Mouse (Mus musculus) limb, embryonic 14.5 days (tissue): ENCODE results near the gene Psmd11. TPM values are rescaled to one million over a fixed set of nuclear protein-coding genes. Genes with fewer than 3 reads are reported as not detected.

Experiments
- ATAC-seq: fragments of 200-750 bp; cut with Nextera tagmentation; 2 replicates; pipeline ENCODE4 v1.8.0; 2017; ENCODE audit warnings: low read depth, moderate number of reproducible peaks, moderate TSS enrichment; ENCODE audit not compliant: low FRiP score
- DNase-seq: peaks from one replicate; pipeline ENCODE4 v3.0.0-alpha.2; 2015; ENCODE audit warnings: low spot score
- H3K27ac ChIP-seq: fragments of 300-500 bp; sonication (generic); replicated peaks from 2 replicates; pipeline ENCODE4 v1.5.1; 2014; ENCODE audit warnings: low read depth, mild to moderate bottlenecking, low read length, moderate library complexity, mixed read lengths
- H3K27me3 ChIP-seq: fragments of 300-500 bp; sonication (generic); 2 replicates; pipeline ENCODE4 v1.6.1; 2014; ENCODE audit warnings: low read length, mixed read lengths; ENCODE audit not compliant: control insufficient read depth, insufficient read depth
- H3K36me3 ChIP-seq: fragments of 300-500 bp; sonication (generic); 2 replicates; pipeline ENCODE4 v1.6.1; 2014; ENCODE audit warnings: mild to moderate bottlenecking, low read length, moderate library complexity, mixed read lengths; ENCODE audit not compliant: control insufficient read depth, insufficient read depth
- H3K4me1 ChIP-seq: fragments of 300-500 bp; sonication (generic); 2 replicates; pipeline ENCODE4 v1.6.1; 2014; ENCODE audit warnings: antibody characterized with exemption, low read length, mixed read lengths; ENCODE audit not compliant: control insufficient read depth, insufficient read depth
- H3K4me2 ChIP-seq: fragments of 300-500 bp; sonication (generic); replicated peaks from 2 replicates; pipeline ENCODE4 v1.6.1; 2014; ENCODE audit warnings: low read depth, mild to moderate bottlenecking, low read length, moderate library complexity; ENCODE audit not compliant: severe bottlenecking
- H3K4me3 ChIP-seq: fragments of 300-500 bp; sonication (generic); replicated peaks from 2 replicates; pipeline ENCODE4 v1.5.1; 2014; ENCODE audit warnings: low read length
- H3K9ac ChIP-seq: fragments of 300-500 bp; sonication (generic); 2 replicates; pipeline ENCODE4 v1.6.1; 2014; ENCODE audit warnings: mild to moderate bottlenecking, low read depth, low read length, moderate library complexity; ENCODE audit not compliant: severe bottlenecking
- H3K9me3 ChIP-seq: fragments of 300-500 bp; sonication (generic); 2 replicates; pipeline ENCODE4 v1.6.1; 2016; ENCODE audit warnings: low read length; ENCODE audit not compliant: control insufficient read depth
- POLR2A ChIP-seq: fragments of 200-500 bp; IDR thresholded peaks from 2 replicates; pipeline ENCODE4 v1.8.0; 2012; ENCODE audit warnings: inconsistent platforms, mild to moderate bottlenecking, moderate library complexity, borderline replicate concordance; ENCODE audit not compliant: insufficient read depth, insufficient read length; ENCODE audit errors: extremely low read depth
- WGBS: fragments of 180-500 bp; shearing (Covaris S2); extraction: QIAGEN DNeasy Blood & Tissue Kit; methylation state at CpG from one replicate; pipeline ENCODE4 v1.1.7; 2014; 5-methylcytosine and 5-hydroxymethylcytosine counted together
- polyA plus RNA-seq, 2 experiments: library from polyadenylated mRNA; depleted of rRNA in 1 of 2; stranded (reverse) in 1 of 2; unstranded in 1 of 2; fragments of >200 nt; fragmentation: Nextera tagmentation in 1 of 2; extraction: Ambion mirVana in 1 of 2; gene quantifications; 2 replicates each; pipeline versions ENCODE4 v1.2.1 to v1.2.3; 2012 to 2014

Gene Psmd11
- polyA plus RNA-seq, 2 experiments, result 86.9 to 261 TPM

DNA sequence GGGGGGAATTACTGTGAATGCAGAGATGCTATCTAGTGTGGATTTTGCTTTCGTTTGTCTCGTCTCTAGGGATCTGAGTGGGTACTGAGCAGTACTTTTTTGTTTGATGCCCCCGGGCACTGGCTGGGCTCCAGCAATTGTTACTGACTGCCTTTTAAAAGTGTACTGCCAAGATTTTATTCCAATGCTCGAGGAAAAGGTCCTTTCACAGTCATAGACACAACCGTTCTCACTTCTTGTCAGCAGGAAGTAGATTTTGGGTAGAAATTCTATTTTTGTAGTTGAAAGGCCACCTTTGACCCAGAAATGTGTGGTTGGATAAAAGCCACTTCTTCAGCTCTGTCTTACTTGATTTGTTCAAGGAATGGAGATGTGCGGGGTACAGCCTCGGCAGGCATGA is 85.4 kb downstream of the Psmd11 start:
- DNase-seq, result no peak
- WGBS, result 51% methylated on average over 7 of the region's 7 CpGs

GRCm38 (mm10) chr11:80515346-80515745 is 86.9 kb downstream of the Psmd11 start:
- Histone ChIP-seq H3K4me1 (peaks cover 5% of the 10 kb centered on the region), H3K9me3 (no peaks in the 10 kb centered on the region), H3K4me3 (no peak overlapping the region), H3K36me3 (no peaks in the 10 kb centered on the region), H3K4me2 (no peak overlapping the region), H3K9ac (no peak overlapping the region), H3K27me3 (no peaks in the 10 kb centered on the region), H3K27ac (no peak overlapping the region)
- DNase-seq (no peak), ATAC-seq (no peak)
- WGBS, result 17% methylated on average over 1 of the region's 1 CpGs
- TF ChIP-seq POLR2A, result no peak

More for the DNA sequence above, 85.4 kb downstream of the Psmd11 start:
- Histone ChIP-seq H3K4me2 (no peak overlapping the region), H3K36me3 (no peaks in the 10 kb centered on the region), H3K9ac (no peak overlapping the region), H3K27ac (no peak overlapping the region), H3K4me1 (peaks cover 9% of the 10 kb centered on the region), H3K4me3 (no peak overlapping the region), H3K9me3 (no peaks in the 10 kb centered on the region), H3K27me3 (no peaks in the 10 kb centered on the region)
- ATAC-seq, result no peak
- TF ChIP-seq POLR2A, result no peak

- Histone ChIP-seq H3K9me3 (no peaks in the 10 kb centered on the region), H3K36me3 (no peaks in the 10 kb centered on the region), H3K9ac (no peak overlapping the region), H3K4me1 (peaks cover 5% of the 10 kb centered on the region), H3K27me3 (no peaks in the 10 kb centered on the region), H3K27ac (no peak overlapping the region), H3K4me2 (no peak overlapping the region), H3K4me3 (no peak overlapping the region)
- DNase-seq, result no peak
- no peak for ATAC-seq
- WGBS, result 70% methylated on average over 8 of the region's 8 CpGs
- no peak for TF ChIP-seq POLR2A
Measured at GRCm38 (mm10) chr11:80515895-80516294, 87.5 kb downstream of the Psmd11 start.

- no peak for ATAC-seq
- 40% methylated on average over 9 of the region's 9 CpGs for WGBS
Measured at GRCm38 (mm10) chr11:80518421-80519367, 90.3 kb downstream of the Psmd11 start.

GRCm38 (mm10) chr11:80521148-80521547 is 92.7 kb downstream of the Psmd11 start:
- no peaks in the 10 kb centered on the region for H3K27me3 ChIP-seq
- H3K9ac ChIP-seq, result no peak overlapping the region
- H3K4me1 ChIP-seq, result peaks cover 5% of the 10 kb centered on the region
- no peaks in the 10 kb centered on the region for H3K36me3 ChIP-seq
- WGBS, result 55% methylated on average over 2 of the region's 2 CpGs
- no peak for DNase-seq
- no peaks in the 10 kb centered on the region for H3K9me3 ChIP-seq
- H3K4me3 ChIP-seq, result no peak overlapping the region
- no peak for TF ChIP-seq POLR2A
- ATAC-seq, result no peak
- H3K4me2 ChIP-seq, result no peak overlapping the region
- H3K27ac ChIP-seq, result no peak overlapping the region

More at GRCm38 (mm10) chr11:80518421-80519367, 90.3 kb downstream of the Psmd11 start:
- TF ChIP-seq POLR2A, result no peak
- Histone ChIP-seq H3K27me3 (no peaks in the 10 kb centered on the region), H3K27ac (no peak overlapping the region), H3K36me3 (no peaks in the 10 kb centered on the region), H3K9ac (no peak overlapping the region), H3K4me2 (no peak overlapping the region), H3K4me3 (no peak overlapping the region), H3K4me1 (peaks cover 5% of the 10 kb centered on the region), H3K9me3 (no peaks in the 10 kb centered on the region)
- DNase-seq, result peak; percentile 48

Other genes with a start within 250 kb of the Psmd11 start
- gene Rnf135, start 244.8 kb upstream of the Psmd11 start, polyA plus RNA-seq (2012; rRNA removed), result 6.0 and 7.2 TPM in 2 replicates
- gene Rnf135, start 244.8 kb upstream of the Psmd11 start, polyA plus RNA-seq (2014; fragmentation: Nextera tagmentation; extraction: Ambion mirVana), result 6.0 and 7.2 TPM in 2 replicates
- gene Rhot1, start 219.6 kb upstream of the Psmd11 start, polyA plus RNA-seq (2012; rRNA removed), result 40.3 and 41.5 TPM in 2 replicates
- 55.8 and 61.3 TPM in 2 replicates for gene Rhot1, start 219.6 kb upstream of the Psmd11 start, polyA plus RNA-seq (2014; fragmentation: Nextera tagmentation; extraction: Ambion mirVana)
- 6.0 and 6.8 TPM in 2 replicates for gene Rhbdl3, start 127.7 kb upstream of the Psmd11 start, polyA plus RNA-seq (2012; rRNA removed)
- gene Rhbdl3, start 127.7 kb upstream of the Psmd11 start, polyA plus RNA-seq (2014; fragmentation: Nextera tagmentation; extraction: Ambion mirVana), result 4.8 and 6.1 TPM in 2 replicates
- 10.0 and 12.7 TPM in 2 replicates for gene 5730455P16Rik, start 50.6 kb upstream of the Psmd11 start, polyA plus RNA-seq (2012; rRNA removed)
- 21.7 and 22.5 TPM in 2 replicates for gene 5730455P16Rik, start 50.6 kb upstream of the Psmd11 start, polyA plus RNA-seq (2014; fragmentation: Nextera tagmentation; extraction: Ambion mirVana)
- gene Zfp207, start 45.3 kb upstream of the Psmd11 start, polyA plus RNA-seq (2012; rRNA removed), result 269 and 274 TPM in 2 replicates
- gene Zfp207, start 45.3 kb upstream of the Psmd11 start, polyA plus RNA-seq (2014; fragmentation: Nextera tagmentation; extraction: Ambion mirVana), result 237 and 252 TPM in 2 replicates
- 12.3 and 12.6 TPM in 2 replicates for gene Cdk5r1, start 48.4 kb downstream of the Psmd11 start, polyA plus RNA-seq (2012; rRNA removed)
- gene Cdk5r1, start 48.4 kb downstream of the Psmd11 start, polyA plus RNA-seq (2014; fragmentation: Nextera tagmentation; extraction: Ambion mirVana), result 2.8 and 3.0 TPM in 2 replicates